Mouse (Mus musculus) adrenal gland, postnatal 25 days (tissue): ENCODE measurements at regions not wholly inside any gene's neighbourhood (a gene's known extent, or its start where the extent isn't known, plus 50 kb on each side); places are given as distances from the start of the nearest gene placed in this dataset.

ENCODE experiments used
- DNase-seq: peaks from one replicate; pipeline ENCODE4 v3.0.0; 2021; ENCODE audit warnings: mixed read lengths

DNA sequence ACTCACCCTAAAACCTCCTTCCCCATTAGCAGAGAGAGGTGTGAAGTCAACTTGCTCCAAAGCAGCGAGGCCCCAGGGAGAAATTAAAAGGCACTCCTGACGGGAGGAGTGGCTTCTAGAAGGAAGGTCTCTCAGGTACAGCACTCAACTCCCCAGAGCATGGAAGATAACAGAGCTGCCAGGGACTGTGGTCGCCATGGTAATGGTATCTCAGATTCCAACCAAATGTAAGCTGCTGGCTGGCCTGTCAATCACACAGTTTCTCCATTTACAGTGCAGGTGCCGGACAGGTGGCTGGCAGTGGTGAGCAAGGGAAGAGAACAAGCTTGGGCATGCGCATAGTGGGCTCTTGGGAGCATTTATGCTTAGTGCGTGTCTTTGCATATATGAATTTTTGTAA is 213.5 kb upstream of the Bcor start:
- no peak for DNase-seq

DNA sequence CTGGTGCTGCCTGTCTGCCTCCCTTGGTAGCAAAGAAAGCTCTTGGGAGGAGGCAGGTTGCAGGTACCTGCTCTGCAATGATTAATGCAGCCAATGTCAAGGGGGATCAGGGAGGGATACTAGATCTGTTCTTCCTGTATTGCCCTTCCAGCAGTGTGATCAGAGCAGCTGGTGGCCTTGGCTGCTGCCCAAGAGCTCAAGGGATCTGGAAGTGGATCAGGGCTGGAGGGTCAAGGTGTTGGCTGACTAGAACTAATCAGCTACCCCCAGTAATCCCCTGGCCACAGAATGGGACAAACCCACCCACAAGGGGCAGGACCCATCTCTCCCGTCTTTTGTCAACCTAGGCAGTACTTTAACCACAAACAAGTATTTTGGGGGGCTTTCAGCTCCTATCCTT is 211.8 kb upstream of the Atp6ap2 start:
- DNase-seq, result peak; percentile 54

DNA sequence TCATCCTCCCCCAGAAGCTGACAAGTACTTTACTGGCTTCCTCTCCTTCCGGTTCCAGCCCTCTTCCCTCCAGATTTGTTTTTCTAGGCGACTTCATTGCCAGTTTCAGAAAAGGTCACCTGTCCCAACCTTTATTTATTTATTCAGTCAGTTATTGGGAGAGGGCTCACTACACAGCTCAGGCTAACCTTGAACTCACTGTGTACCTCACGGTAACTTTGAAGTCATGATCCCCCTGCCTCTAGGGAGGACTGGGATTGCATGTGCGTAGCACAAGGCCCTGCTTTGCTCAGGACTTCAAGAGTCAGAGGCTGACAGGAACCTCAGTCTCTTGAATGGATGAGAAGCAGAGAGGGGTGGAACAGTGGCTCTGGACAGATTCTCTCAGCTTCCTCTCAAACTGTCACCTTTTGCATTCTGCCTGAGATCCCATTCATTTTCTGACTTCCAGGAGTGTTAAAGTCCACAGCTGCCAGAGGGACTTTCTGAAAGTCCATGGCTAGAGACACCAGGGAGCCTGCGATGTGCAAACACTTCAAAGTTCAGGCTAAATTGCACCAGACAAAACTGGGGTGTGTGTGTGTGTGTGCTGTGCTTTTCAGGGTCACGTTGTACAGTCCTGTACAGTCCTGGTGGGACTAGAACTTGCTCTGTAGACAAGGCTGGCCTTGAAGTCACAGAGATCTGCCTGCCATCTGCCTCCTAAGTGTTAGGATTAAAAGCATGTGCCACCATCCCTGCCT is 211.2 kb upstream of the Atp6ap2 start:
- no peak for DNase-seq

DNA sequence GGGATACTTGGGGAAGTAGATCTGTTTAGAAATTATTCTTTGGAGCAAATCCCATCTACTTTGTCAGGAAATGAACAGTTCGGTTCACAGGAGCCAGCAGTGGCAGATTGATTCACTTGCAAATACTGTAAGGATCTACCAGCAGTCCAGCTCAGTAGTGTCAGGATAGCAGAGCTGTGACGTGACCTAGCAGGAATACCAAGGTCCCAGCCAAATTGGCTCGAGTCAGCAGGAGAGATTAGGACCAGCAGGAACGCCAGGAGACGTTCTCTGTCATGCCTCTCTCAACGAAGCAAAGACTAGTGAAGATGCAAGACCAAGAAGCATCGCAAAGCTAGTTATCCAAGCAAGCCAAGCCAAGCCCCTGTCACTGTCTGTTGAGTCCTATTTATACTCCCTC is 210.2 kb upstream of the Atp6ap2 start:
- no peak for DNase-seq

DNA sequence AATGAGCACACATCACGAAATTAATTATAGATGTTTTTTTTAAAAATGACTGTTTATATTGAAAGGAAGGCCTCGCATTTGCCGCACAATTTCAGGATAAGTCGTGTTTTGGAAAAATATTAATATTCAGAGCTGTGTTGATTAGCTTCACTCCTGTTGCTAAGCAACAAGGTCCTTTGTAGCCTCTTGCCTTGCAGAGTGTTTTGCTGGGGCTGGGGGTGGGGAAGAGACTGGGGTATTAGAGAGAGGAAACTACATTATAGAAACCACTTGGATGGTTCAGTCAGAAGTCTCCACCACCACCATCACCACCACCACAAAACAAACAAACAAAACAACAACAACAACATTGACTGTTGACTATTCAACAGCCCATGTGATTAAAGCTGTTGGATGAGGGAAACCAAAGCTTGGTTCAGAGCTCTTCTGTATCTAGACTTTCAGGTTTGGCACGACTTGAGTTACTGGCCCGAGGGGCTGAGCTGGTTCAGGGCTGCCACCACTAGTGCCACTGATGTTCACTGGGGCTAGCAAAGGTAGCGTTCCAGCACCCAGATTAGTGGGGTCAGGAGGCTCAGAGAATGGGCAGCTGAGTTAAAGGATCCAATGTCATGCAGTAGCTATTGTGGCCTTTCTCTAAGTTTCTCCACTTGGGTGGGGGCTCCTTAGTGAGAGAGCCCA is 195.3 kb upstream of the Atp6ap2 start:
- no peak for DNase-seq

DNA sequence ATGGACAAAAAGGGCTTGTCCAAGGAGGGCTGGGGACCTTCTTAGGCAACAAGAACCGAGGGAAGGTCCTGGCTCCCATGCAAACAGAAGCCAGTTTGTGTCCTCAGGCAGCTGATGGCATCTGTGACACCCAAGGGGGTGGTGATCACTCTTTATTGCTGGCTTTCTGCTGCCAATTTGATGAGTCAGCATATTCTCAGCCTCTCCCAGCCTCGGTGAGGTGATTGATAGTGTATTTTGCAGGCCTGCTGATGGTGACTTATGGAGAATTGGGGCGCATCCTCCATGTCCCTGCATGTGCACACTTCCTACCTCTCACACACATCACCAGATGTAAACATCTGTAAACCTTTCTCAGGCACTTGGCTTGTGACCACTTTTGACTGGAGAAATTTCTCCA is 178.3 kb upstream of the Atp6ap2 start:
- no peak for DNase-seq

DNA sequence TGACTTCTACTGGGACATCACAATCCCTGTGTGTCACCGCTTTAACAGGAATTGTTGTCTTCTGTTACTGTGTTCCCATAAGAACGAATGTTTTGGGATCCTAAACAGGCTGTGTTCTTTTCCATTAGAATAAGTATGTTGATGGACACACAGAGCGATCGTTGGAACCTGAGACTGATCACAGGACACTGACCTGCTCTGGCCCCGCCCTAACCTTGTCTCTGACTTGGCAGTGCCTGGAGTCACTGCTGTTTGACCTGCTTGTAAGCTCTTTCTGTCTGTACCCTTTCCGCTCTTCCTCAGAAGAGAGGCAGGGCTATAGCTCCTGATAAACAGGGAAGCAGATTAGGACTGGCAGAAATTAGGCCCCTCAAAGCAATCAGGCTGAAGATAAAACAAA is 162.0 kb upstream of the Atp6ap2 start:
- DNase-seq, result no peak

DNA sequence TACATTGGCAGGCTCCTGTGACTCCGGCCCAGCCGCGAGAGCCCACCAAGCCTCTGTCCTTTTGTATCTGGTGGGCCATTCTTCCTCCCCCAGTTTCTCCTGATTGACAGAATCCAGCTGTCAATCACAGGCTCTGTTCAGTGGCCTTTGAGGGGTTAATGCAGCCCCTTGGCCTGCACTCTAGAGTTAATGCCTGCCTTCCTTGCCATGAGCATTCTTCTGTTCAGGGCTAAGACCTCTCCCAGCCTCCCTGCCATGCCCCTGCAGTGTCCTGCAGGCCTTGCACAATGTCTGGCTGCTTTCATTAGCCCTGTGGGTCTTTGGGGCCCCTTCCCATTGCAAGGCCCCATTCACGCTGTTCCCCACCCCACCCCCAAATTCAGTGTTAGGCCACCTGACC is 160.9 kb upstream of the Atp6ap2 start:
- no peak for DNase-seq

DNA sequence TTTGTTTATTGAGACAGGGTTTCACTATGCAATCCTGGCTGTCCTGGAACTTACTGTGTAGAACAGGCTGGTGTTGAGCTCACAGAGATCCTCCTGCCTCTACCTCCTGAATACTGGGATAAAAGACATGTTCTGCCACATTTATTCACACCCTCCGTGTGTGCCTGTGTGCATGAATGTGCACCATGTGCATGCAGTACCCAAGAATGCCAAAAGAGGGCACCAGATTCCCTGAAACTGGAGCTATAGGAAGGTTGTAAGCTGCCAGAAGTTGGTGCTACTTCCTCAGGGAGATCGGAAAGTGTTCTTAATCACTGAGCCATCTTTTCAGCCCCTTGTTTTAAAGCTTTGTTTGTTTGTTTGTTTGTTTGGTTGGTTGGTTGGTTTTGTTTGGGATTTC is 155.3 kb upstream of the Atp6ap2 start:
- DNase-seq, result no peak

DNA sequence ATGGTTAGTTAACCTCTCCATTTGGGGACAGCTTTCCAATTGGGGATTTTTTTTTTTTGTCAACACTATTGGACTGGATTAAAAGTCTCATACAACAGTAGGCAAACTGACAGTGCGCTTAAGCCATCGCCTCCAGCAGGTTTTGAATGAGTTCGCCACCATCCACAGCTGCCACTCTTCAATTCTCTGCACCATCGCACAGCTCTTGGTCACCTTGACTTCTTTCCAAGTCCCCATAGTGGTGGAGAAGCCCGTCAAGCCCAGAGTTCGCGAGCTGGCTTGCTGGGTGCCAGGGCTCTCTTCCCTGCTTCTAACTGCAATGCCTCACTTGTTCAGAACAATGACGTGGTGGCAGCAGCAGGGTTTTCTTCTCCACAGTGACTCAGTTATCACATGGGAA is 151.9 kb upstream of the Atp6ap2 start:
- no peak for DNase-seq

DNA sequence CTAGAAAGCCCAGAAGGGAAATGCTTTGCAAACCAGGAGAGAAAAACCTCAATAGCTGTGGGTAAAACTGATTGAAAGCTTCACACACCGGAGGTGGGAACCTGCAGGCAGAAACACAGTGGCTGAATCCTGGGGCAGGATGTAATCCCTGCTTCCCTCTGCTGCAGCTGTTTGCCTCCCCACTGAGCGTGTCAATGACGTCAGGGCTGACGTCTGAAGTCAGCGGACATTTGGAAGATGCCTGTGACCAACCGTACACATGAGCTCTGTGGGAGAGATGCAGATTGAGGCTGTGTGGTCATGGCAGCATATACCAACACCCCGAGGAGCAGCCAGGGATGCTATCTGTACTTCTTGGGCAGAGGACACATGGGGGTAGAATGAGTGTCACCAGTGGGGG is 151.5 kb upstream of the Atp6ap2 start:
- DNase-seq, result no peak

DNA sequence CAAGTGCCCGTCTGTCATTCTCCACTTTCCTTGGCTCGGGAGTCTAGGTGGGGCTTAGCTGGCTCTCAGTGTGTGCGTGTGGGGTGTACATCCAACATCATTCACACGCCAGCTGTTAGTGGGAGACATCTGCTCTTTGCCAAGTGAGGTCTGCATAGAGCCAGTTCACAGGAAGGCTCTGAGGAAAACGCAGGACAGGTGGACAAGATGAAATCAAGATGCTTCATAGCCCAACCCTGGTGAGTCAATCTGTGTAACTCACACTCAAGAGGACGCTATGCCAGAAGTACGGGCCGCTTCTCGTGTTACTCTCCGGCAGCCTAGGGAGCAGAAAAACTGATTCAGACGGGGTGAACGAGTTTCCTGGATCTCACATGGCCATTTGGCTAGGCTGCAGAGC is 148.2 kb upstream of the Atp6ap2 start:
- no peak for DNase-seq

DNA sequence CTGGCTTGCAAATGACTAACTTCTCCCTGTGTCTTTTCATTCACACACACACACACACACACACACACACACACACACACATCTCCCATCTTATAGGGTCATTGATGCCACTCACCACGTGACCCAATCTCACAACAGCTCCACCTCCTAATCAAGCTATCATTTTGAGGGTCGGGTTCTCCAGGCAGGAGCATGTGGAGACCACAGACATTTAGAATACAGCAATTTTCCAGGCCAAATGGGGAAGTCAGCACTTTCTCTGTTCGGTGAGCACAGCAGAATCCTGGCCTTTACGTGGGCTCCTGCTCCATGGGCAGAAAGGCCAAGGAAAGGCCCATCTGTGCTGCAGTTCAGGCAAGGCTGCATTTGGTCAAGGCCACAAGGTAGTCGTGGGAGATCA is 143.8 kb upstream of the Atp6ap2 start:
- DNase-seq, result no peak

DNA sequence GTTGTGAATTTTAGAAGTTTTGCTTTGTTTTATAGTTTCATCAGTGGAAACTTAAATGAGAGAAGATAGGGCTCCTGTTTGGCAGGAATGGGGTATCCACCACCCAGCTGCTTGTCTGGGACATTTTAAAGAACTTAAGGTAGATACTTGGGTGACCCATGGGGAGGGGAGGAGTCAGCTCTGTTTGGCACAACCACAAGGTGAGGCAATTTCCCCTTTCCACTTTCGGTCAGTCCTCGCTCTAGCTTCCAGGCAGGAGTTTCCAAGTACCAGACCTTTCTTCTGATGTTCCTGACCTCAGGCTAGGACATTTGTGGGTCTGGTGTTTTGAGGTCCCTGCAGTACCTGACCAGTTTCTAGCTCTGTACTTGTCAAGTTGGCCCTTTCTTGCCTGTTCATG is 142.5 kb upstream of the Atp6ap2 start:
- no peak for DNase-seq

DNA sequence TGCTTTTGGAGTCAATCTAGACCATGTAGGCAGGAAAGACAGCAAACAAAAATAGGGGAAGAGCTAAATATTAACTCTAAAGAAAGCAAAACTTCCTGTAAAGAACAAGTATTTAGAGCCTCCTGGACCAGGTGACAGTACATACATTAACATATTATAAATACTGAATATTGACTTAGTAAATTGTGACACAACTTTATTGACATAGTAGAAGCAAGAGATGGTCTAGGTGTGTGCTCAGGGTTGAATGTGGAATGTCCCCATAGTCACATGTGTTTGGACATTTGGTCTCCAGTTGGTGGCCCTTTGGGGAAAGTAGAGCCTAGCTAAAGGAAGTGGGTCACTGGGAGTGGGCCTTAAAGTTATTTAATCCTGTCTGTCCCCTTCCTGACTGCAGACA is 139.6 kb upstream of the Atp6ap2 start:
- DNase-seq, result no peak

DNA sequence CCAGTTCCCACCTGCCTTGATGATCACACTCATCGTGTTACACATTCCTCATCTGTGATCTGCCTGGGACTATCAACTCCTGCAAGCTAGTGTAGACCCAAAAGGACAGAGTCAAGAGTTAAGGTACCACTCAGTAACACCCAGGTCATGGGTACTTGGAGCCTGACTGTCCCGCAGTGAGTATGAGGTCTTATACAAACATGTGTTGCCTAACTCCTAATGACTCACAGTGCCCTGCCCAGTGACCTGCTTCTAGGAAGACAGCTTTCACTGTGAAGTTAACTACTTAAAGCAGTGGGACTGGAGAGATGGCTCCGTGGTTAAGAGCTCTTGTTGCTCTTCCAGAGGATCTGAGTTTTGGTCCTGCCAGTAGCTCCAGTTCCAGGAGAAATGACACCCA is 137.9 kb upstream of the Atp6ap2 start:
- DNase-seq, result no peak

DNA sequence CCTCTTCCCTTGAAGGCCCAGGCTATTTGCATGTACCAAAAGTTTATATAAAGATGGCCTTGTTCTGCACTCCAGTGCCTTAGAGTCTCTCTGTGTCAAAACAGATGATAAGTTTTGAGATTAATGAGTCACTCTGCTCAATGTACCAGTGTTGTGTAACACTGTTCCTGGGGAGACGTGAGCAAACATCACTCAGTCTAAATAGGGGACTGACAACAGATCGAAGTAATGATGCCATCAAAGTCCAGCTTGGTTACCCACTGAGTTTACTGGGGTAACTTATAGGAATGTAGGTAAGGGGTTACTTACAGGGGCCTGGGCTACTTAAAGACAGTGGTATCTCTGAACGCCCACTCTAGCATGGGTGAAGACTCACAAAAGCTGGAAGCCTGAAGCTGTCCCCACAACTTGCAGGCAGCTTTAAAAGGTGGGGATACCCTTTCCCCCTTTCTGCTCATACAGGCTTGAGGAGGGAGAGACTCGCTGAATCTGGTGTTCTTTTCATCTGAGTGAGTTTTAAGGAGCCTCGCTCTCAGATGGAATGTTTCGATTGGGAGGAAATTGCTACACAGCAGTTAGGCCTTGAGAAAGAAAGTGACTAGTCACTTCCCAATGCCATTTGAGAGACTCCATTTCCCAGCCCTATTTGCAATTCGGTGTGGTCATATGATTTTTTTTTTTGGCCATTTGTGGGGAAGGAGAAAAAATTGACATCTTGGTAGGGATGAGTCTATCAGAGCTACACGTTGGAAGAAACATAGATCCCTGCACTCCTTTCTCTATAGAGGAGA is 134.4 kb upstream of the Atp6ap2 start:
- DNase-seq, result no peak

DNA sequence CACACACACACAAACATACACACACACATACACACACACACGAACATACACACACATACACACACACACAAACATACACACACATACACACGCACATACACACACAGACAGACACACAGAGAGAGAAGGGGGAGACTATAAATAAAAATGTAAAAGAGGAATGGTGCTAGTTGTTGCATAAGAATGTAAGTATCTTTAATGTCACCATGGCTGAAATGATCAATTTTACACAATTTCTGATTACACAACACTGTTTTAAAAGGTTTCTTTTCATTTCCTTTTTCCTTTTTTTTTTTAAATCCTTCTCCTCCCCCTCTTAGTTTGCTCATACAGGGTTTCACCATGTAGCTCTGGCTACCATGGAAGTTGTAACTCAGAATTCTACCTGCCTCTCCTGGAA is 125.9 kb upstream of the Atp6ap2 start:
- DNase-seq, result no peak

DNA sequence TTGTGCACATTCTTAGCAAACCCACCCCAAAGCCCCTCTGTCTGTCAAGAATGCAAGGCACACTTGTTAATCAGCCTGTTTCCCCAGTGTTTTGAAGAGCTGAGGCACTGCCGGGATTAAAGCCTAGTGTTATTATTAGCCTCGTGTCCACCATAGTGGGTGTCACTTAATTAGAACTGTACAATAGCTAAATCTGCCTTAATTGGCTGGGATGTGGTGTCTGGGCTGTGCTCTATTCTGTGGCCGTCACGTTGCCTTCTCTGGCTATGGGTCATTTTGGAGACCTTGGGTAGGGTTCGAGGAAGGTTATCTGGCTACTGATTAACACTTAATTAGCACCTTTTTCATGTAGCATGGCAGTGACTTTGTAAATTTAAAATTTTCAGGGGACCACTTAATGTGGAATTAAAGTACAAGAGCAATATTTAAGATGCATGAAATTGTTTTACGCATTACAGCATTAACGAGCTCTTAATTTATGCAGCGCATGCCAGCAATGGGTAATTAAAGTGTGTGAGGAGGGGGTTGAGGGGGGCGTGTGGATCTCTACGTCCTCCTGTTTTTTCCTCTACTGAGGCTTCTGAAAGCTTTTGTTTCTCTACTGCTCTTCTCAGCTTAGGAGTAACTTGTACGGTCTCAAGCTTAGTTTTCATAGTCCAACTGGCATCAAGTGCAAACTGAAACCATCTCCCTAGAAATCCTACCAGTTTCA is 124.5 kb upstream of the Atp6ap2 start:
- DNase-seq, result no peak

DNA sequence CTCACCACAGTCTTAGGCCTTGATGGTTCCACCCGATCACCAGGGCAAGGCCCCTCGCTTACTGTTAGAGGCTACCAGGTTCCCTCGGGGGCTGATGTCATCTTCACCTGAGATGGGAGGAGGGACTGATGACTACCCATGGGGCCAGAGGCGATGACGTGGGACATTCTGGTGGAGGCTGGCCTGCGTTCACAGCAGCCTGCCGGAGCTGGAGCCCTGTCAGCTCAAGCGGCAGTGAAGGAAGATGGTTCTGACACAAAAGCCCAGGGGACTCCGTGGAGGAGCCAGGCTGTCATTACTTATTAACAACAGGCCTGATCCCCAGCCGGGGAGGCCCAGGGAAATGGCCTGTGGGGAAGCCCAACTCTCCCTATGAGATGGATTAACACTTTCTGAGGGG is 121.3 kb upstream of the Atp6ap2 start:
- DNase-seq, result no peak

DNA sequence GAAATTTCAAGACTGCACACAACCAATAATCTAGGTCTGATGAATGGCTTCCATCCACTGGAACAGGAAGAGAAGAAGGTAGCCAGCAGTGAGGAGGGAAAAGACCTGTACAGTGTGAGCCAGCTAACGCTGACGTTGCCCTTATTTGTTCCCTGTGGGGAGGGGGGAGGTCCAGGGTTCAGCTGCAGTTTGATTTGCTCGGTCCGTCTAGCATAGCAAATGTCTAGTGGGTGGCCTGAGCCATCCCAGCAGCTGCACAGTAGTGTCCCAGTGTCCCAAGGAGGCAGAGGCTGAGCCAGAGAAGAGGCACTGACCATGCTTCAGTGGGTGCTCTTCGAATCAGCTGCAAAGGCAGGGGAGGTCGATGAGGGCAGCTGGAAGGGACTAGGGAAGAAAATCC is 120.7 kb upstream of the Atp6ap2 start:
- no peak for DNase-seq

DNA sequence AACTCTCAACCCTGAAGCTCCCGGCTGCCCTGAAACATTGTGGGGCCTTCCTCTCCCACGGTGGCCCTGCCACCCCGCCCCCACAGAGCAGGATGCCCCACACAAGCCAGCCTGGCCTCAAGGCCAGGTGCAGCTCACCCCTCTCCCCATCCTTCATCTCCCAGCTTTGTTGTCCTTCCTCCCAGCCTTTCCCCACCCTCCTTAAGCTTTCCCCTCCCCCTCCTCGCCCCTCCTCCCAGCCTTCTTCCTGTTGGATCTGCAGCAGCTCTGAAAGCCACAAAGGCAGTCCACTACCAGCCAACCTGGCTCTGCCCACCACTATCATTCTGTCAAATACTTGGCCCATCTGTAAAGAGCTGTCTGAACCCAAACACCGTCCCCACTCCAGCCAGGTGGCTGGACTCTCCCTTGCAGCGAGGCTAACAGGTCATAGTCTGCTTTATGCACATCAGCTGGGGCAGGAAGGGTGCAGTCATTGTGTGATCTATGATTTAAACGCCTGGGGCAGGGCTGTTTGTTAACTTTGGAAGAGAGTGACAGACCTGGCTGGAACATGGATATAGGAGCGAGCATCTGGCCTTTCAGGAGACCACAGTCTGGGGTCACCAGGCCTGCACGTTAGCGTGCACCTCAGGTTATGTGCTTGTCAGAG is 119.9 kb upstream of the Atp6ap2 start:
- DNase-seq, result peak; percentile 1
